Comparison of ENCODE assay signal across 23 mouse cellular contexts in genomic region chr11:57401610-57402009, GRCm38 (mm10).
"Had no signal": no experiment of that assay in that cellular context is flagged by ENCODE, and none has a peak within 500 bp of the region (broad histone marks: within the 10 kb centered on the region; RNA-seq: fewer than 3 reads in every experiment).

No protein-coding gene starts in this region.

- H3K9me3 ChIP-seq: limb, embryonic 15.5 days; midbrain, embryonic 10.5 days; midbrain, embryonic 15.5 days; neural tube, embryonic 12.5 days; neural tube, embryonic 15.5 days; stomach, embryonic 15.5 days had no signal

- H3K27me3 ChIP-seq: limb, embryonic 12.5 days; limb, embryonic 15.5 days; midbrain, embryonic 15.5 days; neural tube, embryonic 12.5 days; neural tube, embryonic 15.5 days; stomach, embryonic 15.5 days had no signal

- H3K4me1 ChIP-seq: limb, embryonic 12.5 days; limb, embryonic 15.5 days; midbrain, embryonic 15.5 days; neural tube, embryonic 12.5 days; stomach, embryonic 15.5 days had no signal

- H3K4me3 ChIP-seq: limb, embryonic 12.5 days; limb, embryonic 15.5 days; megakaryocyte, embryonic 14.5 days; midbrain, embryonic 10.5 days; midbrain, embryonic 15.5 days; neural tube, embryonic 12.5 days; neural tube, embryonic 15.5 days; stomach, embryonic 15.5 days had no signal

- H3K9ac ChIP-seq: limb, embryonic 12.5 days; limb, embryonic 15.5 days; liver, embryonic 14.5 days; liver, postnatal 0 days; lung, embryonic 14.5 days; midbrain, embryonic 15.5 days; neural tube, embryonic 12.5 days; neural tube, embryonic 15.5 days; stomach, embryonic 15.5 days had no signal

- DNase-seq: kidney, adult 18-20 months; kidney, adult 9 months; kidney, postnatal 14 days; kidney, postnatal 4 days; left cerebral cortex, postnatal 4 days; liver, postnatal 0 days; lung, embryonic 14.5 days; lung, postnatal 36 days; right cerebral cortex, postnatal 25 days; spleen, adult 18-20 months; thymus, adult 18-20 months; thymus, postnatal 36 days had no signal

- ATAC-seq: liver, postnatal 0 days; lung, postnatal 0 days; midbrain, embryonic 15.5 days had no signal

- H3K36me3 ChIP-seq: limb, embryonic 12.5 days; limb, embryonic 15.5 days; midbrain, embryonic 10.5 days; midbrain, embryonic 15.5 days; neural tube, embryonic 12.5 days; neural tube, embryonic 15.5 days; stomach, embryonic 15.5 days had no signal

- H3K27ac ChIP-seq: limb, embryonic 12.5 days; limb, embryonic 15.5 days; liver, embryonic 14.5 days; midbrain, embryonic 10.5 days; midbrain, embryonic 15.5 days; neural tube, embryonic 12.5 days; neural tube, embryonic 15.5 days; stomach, embryonic 15.5 days had no signal

- H3K4me2 ChIP-seq: limb, embryonic 12.5 days; limb, embryonic 15.5 days; liver, embryonic 11.5 days; lung, embryonic 14.5 days; midbrain, embryonic 15.5 days; neural tube, embryonic 12.5 days; neural tube, embryonic 15.5 days; stomach, embryonic 15.5 days had no signal
